Mouse (Mus musculus) ES-E14 (cell line): Measurements from ENCODE around the gene Hist2h3c2.

Experiments
- HCFC1 ChIP-seq: IDR thresholded peaks from 2 replicates; pipeline ENCODE4 v1.6.1; 2012; ENCODE audit warnings: low read length, inconsistent platforms, borderline replicate concordance; ENCODE audit not compliant: insufficient read depth
- MAFK ChIP-seq: IDR thresholded peaks from 2 replicates; pipeline ENCODE4 v1.6.1; 2014; ENCODE audit warnings: mild to moderate bottlenecking, low read depth, low read length, inconsistent platforms; ENCODE audit not compliant: insufficient read depth
- ZC3H11A ChIP-seq: IDR thresholded peaks from 2 replicates; pipeline ENCODE4 v1.6.1; 2012; ENCODE audit warnings: low read depth, mild to moderate bottlenecking, inconsistent platforms, low read length, borderline replicate concordance
- ZNF384 ChIP-seq: IDR thresholded peaks from 2 replicates; pipeline ENCODE4 v1.6.1; 2012; ENCODE audit warnings: low read depth, low read length, inconsistent platforms

DNA sequence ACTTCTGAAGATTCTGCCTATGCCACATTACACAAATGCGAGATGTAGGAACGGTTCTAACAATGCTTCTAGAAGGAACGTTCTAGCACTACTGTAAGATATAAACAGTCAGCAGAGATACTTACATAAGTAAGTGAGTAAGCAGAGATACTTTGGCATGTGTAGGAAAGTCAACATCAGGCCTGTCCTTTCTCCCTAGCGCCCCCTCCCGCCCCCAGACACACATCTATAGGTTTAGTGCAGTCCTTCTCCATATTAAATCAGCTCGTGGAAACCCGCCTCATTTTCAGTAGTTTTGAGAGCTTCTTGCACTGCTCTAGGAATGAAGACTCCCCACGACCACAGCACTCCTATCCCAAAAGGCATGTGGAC is 38.5 kb upstream of the Hist2h3c2 start:
- TF ChIP-seq ZNF384 (no peak), HCFC1 (no peak), MAFK (no peak), ZC3H11A (peak; percentile 26; the same call in 1 of the 2 replicates)
